Mouse (Mus musculus) gastrocnemius, adult 8-10 months (tissue): ENCODE measurements around the gene Agap1. TPM values are rescaled to one million over a fixed set of nuclear protein-coding genes. Genes with fewer than 3 reads are reported as not detected.
A peak's percentile ranks its signal among the peaks of the same experiment; 100 is the strongest.

ENCODE experiments used
- DNase-seq, 2 experiments: peaks; one replicate each; pipeline ENCODE4 v3.0.0; 2022; ENCODE audit warnings: low spot score in 2 of 2
- total RNA-seq, 4 experiments: library from RNA; stranded (reverse); gene quantifications; 2 replicates each; pipeline ENCODE4 v1.2.4; 2022

Gene Agap1
- total RNA-seq, 4 experiments from 2014 or later, result 16.7 to 21.6 (median 20.1) TPM

- no peak for DNase-seq
Observed at GRCm38 (mm10) chr1:89613234-89613870, 158.7 kb downstream of the Agap1 start.

GRCm38 (mm10) chr1:89616556-89616955, 161.9 kb downstream of the Agap1 start:
- no peak for DNase-seq

GRCm38 (mm10) chr1:89617336-89617735, 162.7 kb downstream of the Agap1 start:
- DNase-seq, result peak; percentile 51 to 63

GRCm38 (mm10) chr1:89619963-89620362, 165.4 kb downstream of the Agap1 start:
- DNase-seq, result no peak

GRCm38 (mm10) chr1:89621014-89621791, 166.6 kb downstream of the Agap1 start:
- DNase-seq, result no peak

- peak; percentile 78 to 90 for DNase-seq
Observed at GRCm38 (mm10) chr1:89621952-89622351, 167.3 kb downstream of the Agap1 start.

- DNase-seq, result peak in 1 of 2 experiments; percentile 25
Observed at GRCm38 (mm10) chr1:89622801-89623200, 168.2 kb downstream of the Agap1 start.

- no peak for DNase-seq
Observed at GRCm38 (mm10) chr1:89625312-89625711, 170.7 kb downstream of the Agap1 start.

- no peak for DNase-seq
Observed at GRCm38 (mm10) chr1:89625967-89626366, 171.4 kb downstream of the Agap1 start.

- DNase-seq, result no peak
Observed at GRCm38 (mm10) chr1:89626940-89627339, 172.3 kb downstream of the Agap1 start.

- no peak for DNase-seq
Observed at GRCm38 (mm10) chr1:89627650-89628049, 173.0 kb downstream of the Agap1 start.

GRCm38 (mm10) chr1:89630836-89631235, 176.2 kb downstream of the Agap1 start:
- no peak for DNase-seq

GRCm38 (mm10) chr1:89631747-89632146, 177.1 kb downstream of the Agap1 start:
- DNase-seq, result no peak

- no peak for DNase-seq
Observed at GRCm38 (mm10) chr1:89634055-89634454, 179.4 kb downstream of the Agap1 start.

GRCm38 (mm10) chr1:89635131-89635530, 180.5 kb downstream of the Agap1 start:
- no peak for DNase-seq

- DNase-seq, result peak in 1 of 2 experiments; percentile 43
Observed at GRCm38 (mm10) chr1:89637670-89638069, 183.1 kb downstream of the Agap1 start.

GRCm38 (mm10) chr1:89643445-89644100, 189.0 kb downstream of the Agap1 start:
- DNase-seq, result peak in 1 of 2 experiments; percentile 21

GRCm38 (mm10) chr1:89644120-89644519, 189.5 kb downstream of the Agap1 start:
- peak; percentile 43 to 57 for DNase-seq

GRCm38 (mm10) chr1:89646326-89647018, 191.9 kb downstream of the Agap1 start:
- peak; percentile 38 to 53 for DNase-seq

GRCm38 (mm10) chr1:89647505-89647904, 192.9 kb downstream of the Agap1 start:
- DNase-seq, result no peak

GRCm38 (mm10) chr1:89650557-89650956, 196.0 kb downstream of the Agap1 start:
- DNase-seq, result no peak

GRCm38 (mm10) chr1:89656167-89656566, 201.6 kb downstream of the Agap1 start:
- no peak for DNase-seq
